Mouse (Mus musculus) embryonic fibroblast, embryonic 13.5 days (primary cell): ENCODE results near the gene March10.

ENCODE experiments used
- CTCF ChIP-seq: IDR thresholded peaks from 2 replicates; pipeline ENCODE4 v1.5.1; 2011; ENCODE audit warnings: mild to moderate bottlenecking, control low read depth, low read length, moderate library complexity, borderline replicate concordance; ENCODE audit not compliant: insufficient read depth
- POLR2A ChIP-seq: IDR thresholded peaks from 2 replicates; pipeline ENCODE4 v1.6.1; 2011; ENCODE audit warnings: low read depth, mild to moderate bottlenecking, control low read depth, low read length, moderate library complexity

GRCm38 (mm10) chr11:105327101-105327500, 129.4 kb downstream of the March10 start:
- TF ChIP-seq CTCF (no peak), POLR2A (no peak)
